Mouse (Mus musculus): ENCODE results near the gene A830005F24Rik.
A peak's percentile ranks its signal among the peaks of the same experiment; 100 is the strongest.

GRCm38 (mm10) chr13:48497693-48498221, 15.6 kb upstream of the A830005F24Rik start:
- TF ChIP-seq POLR2A (IDR thresholded peaks at IDR 0.05; ENCODE audit: borderline replicate concordance, control insufficient read depth, low read depth, low read length) (no peak), CTCF (IDR thresholded peaks at IDR 0.05; ENCODE audit: control insufficient read depth, insufficient read depth, low read length) (peak; percentile 70)

Measured in bone marrow, adult 2 months (tissue).